Mouse (Mus musculus) retina, postnatal 1 day (tissue): ENCODE measurements around the gene Arl6ip1.
A peak's percentile ranks its signal among the peaks of the same experiment; 100 is the strongest.
"Not testable (repeated sequence)": the region's sequence is repeated elsewhere in the genome, so short reads cannot be mapped to it uniquely, and the experiment has no call there.

Source experiments
- DNase-seq: peaks from one replicate; pipeline ENCODE4 v3.0.0-alpha.2; 2012

The Arl6ip1 gene

GRCm38 (mm10) chr7:118129430-118130041, at the start of gene Arl6ip1:
TSS of gene Arl6ip1 (minus strand) at chr7:118129662.
- DNase-seq = peak; percentile 99

- DNase-seq = no peak
Observed at GRCm38 (mm10) chr7:118175821-118176355, 46.4 kb upstream of the Arl6ip1 start.

GRCm38 (mm10) chr7:118170125-118170524, 40.7 kb upstream of the Arl6ip1 start:
- DNase-seq = not testable (repeated sequence)

GRCm38 (mm10) chr7:118163006-118163405, 33.5 kb upstream of the Arl6ip1 start:
- no peak for DNase-seq

GRCm38 (mm10) chr7:118160121-118160520, 30.7 kb upstream of the Arl6ip1 start:
- DNase-seq = no peak

GRCm38 (mm10) chr7:118156461-118156860, 27.0 kb upstream of the Arl6ip1 start:
- no peak for DNase-seq

GRCm38 (mm10) chr7:118154150-118154549, 24.7 kb upstream of the Arl6ip1 start:
- no peak for DNase-seq

- peak; percentile 15 for DNase-seq
Observed at GRCm38 (mm10) chr7:118143602-118144001, 14.1 kb upstream of the Arl6ip1 start.

GRCm38 (mm10) chr7:118143123-118143522, 13.7 kb upstream of the Arl6ip1 start:
- DNase-seq = no peak

- no peak for DNase-seq
Observed at GRCm38 (mm10) chr7:118141271-118141670, 11.8 kb upstream of the Arl6ip1 start.

GRCm38 (mm10) chr7:118135128-118135527, 5.7 kb upstream of the Arl6ip1 start:
- no peak for DNase-seq

- no peak for DNase-seq
Observed at GRCm38 (mm10) chr7:118128925-118129429, 485 bp downstream of the Arl6ip1 start.

- DNase-seq = peak; percentile 21
Observed at GRCm38 (mm10) chr7:118126219-118126875, 3.1 kb downstream of the Arl6ip1 start.

- DNase-seq = no peak
Observed at GRCm38 (mm10) chr7:118125736-118126135, 3.7 kb downstream of the Arl6ip1 start.

- DNase-seq = no peak
Observed at GRCm38 (mm10) chr7:118123512-118124411, 5.7 kb downstream of the Arl6ip1 start.

GRCm38 (mm10) chr7:118122235-118122634, 7.2 kb downstream of the Arl6ip1 start:
- no peak for DNase-seq

GRCm38 (mm10) chr7:118120654-118121053, 8.8 kb downstream of the Arl6ip1 start:
- DNase-seq = no peak

- DNase-seq = no peak
Observed at GRCm38 (mm10) chr7:118119946-118120345, 9.5 kb downstream of the Arl6ip1 start.

- DNase-seq = no peak
Observed at GRCm38 (mm10) chr7:118119142-118119541, 10.3 kb downstream of the Arl6ip1 start.

GRCm38 (mm10) chr7:118118426-118118825, 11.0 kb downstream of the Arl6ip1 start:
- no peak for DNase-seq

- DNase-seq = no peak
Observed at GRCm38 (mm10) chr7:118117539-118118210, 11.8 kb downstream of the Arl6ip1 start.

GRCm38 (mm10) chr7:118116787-118117538, 12.5 kb downstream of the Arl6ip1 start:
- DNase-seq = no peak
